Mouse (Mus musculus): ENCODE results near the gene Nrtn. TPM values are rescaled to one million over a fixed set of nuclear protein-coding genes. Genes with fewer than 3 reads are reported as not detected.

The Nrtn gene
- polyA plus RNA-seq, 1 experiment from 2014 or later, result 5.0 TPM

DNA sequence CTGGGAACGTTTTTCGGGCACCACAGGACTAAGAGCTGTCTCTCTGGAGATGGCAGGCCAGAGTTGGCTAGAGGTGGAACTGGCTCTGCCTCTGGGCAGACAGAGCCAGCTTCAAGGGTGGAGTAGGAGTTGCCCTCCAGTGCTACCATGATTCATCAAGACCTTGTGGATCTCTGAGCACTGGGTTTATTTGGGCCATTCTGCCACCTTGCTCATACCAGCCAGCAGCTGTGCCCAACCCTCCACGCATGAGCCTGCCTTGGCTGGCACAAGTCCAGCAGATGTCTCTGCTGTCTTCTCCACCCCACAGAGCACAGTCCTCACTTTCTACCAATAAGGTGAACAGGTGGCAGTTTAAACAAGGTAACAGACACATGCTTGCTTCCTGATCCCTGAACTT, 31.6 kb upstream of the Nrtn start:
- Histone ChIP-seq H3K27ac (ENCODE audit: low read depth, low read length) (no peak overlapping the region), H3K27me3 (ENCODE audit: control insufficient read depth, insufficient read depth, low read length) (no peaks in the 10 kb centered on the region), H3K4me1 (replicated peaks; ENCODE audit: control insufficient read depth, insufficient read depth, low read length) (no peaks in the 10 kb centered on the region), H3K4me3 (ENCODE audit: low read depth, low read length) (no peak overlapping the region), H3K9me3 (ENCODE audit: control insufficient read depth, low read length) (no peaks in the 10 kb centered on the region), H3K4me2 (ENCODE audit: low read depth, low read length, severe bottlenecking) (no peak overlapping the region), H3K9ac (ENCODE audit: low read length) (no peak overlapping the region), H3K36me3 (ENCODE audit: control insufficient read depth, insufficient read depth, low read length) (no peaks in the 10 kb centered on the region; the same call in 1 of the 2 replicates)
- ATAC-seq (replicated peaks; ENCODE audit: low FRiP score) (no peak), DNase-seq (ENCODE audit: low spot score) (no peak)
- 78% methylated on average over 3 of the region's 3 CpGs for WGBS

DNA sequence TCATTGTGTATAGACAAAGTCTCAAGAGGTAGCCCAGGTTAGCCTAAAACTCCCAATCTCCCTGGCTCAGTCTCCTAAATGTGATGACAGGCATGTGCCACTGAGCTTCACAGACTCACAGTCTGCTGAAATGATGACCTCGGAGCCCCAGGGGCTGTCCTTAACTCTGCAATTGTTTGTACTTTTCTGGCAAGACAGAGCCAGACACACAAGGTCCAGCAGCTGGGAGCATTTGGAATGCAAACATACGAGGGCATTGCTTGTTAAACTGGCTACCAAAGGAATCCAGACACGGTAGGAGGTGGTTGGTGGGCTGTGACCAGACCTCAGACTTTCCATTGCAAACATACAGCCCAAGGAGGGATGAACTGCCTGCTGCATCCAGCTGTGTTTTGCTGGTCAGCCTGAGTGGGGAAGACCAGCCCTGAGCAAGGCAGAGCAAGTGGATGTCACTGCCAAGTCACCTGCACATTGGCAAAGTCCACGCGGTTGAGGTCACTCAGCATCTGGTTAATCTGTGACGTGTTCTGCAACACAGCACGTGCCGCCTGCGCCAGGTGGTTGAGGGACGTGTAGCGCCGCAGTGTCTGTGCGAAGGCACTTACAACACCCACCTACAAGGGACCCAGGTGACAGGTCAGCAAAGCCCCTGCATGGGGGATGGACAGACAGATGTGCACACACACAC, 23.1 kb upstream of the Nrtn start:
- no peak for DNase-seq (ENCODE audit: low spot score)
- no peak overlapping the region for H3K27ac ChIP-seq (ENCODE audit: low read depth, low read length)
- 0 out of 2 replicates have a peak, but pooled peaks cover 5% of the 10 kb centered on the region for H3K4me1 ChIP-seq (replicated peaks; ENCODE audit: control insufficient read depth, insufficient read depth, low read length)
- WGBS, result 86% methylated on average over 13 of the region's 13 CpGs
- H3K36me3 ChIP-seq (ENCODE audit: control insufficient read depth, insufficient read depth, low read length), result peaks cover 3% of the 10 kb centered on the region
- no peak overlapping the region for H3K4me3 ChIP-seq (ENCODE audit: low read depth, low read length)
- no peak overlapping the region for H3K9ac ChIP-seq (ENCODE audit: low read length)
- no peaks in the 10 kb centered on the region for H3K27me3 ChIP-seq (ENCODE audit: control insufficient read depth, insufficient read depth, low read length)
- H3K9me3 ChIP-seq (ENCODE audit: control insufficient read depth, low read length), result no peaks in the 10 kb centered on the region; the same call in 1 of the 2 replicates
- H3K4me2 ChIP-seq (ENCODE audit: low read depth, low read length, severe bottlenecking), result no peak overlapping the region
- ATAC-seq (replicated peaks; ENCODE audit: low FRiP score), result no peak

- Histone ChIP-seq H3K9me3 (ENCODE audit: control insufficient read depth, low read length) (no peaks in the 10 kb centered on the region; the same call in 1 of the 2 replicates), H3K9ac (ENCODE audit: low read length) (no peak overlapping the region), H3K4me2 (ENCODE audit: low read depth, low read length, severe bottlenecking) (no peak overlapping the region), H3K27me3 (ENCODE audit: control insufficient read depth, insufficient read depth, low read length) (no peaks in the 10 kb centered on the region), H3K4me3 (ENCODE audit: low read depth, low read length) (no peak overlapping the region), H3K27ac (ENCODE audit: low read depth, low read length) (no peak overlapping the region), H3K36me3 (ENCODE audit: control insufficient read depth, insufficient read depth, low read length) (peaks cover 3% of the 10 kb centered on the region), H3K4me1 (replicated peaks; ENCODE audit: control insufficient read depth, insufficient read depth, low read length) (0 out of 2 replicates have a peak, but pooled peaks cover 5% of the 10 kb centered on the region)
- WGBS, result 37% methylated on average over 3 of the region's 3 CpGs
- DNase-seq (ENCODE audit: low spot score), result no peak
- peak; percentile 54 for ATAC-seq (replicated peaks; ENCODE audit: low FRiP score)
These were observed 21.5 kb upstream of the Nrtn start for GRCm38 (mm10) chr17:56778779-56779362.

- 92% methylated on average over 11 of the region's 11 CpGs for WGBS
- Histone ChIP-seq H3K4me2 (ENCODE audit: low read depth, low read length, severe bottlenecking) (no peak overlapping the region), H3K9ac (ENCODE audit: low read length) (no peak overlapping the region), H3K27me3 (ENCODE audit: control insufficient read depth, insufficient read depth, low read length) (no peaks in the 10 kb centered on the region), H3K4me3 (ENCODE audit: low read depth, low read length) (no peak overlapping the region), H3K36me3 (ENCODE audit: control insufficient read depth, insufficient read depth, low read length) (peaks cover 3% of the 10 kb centered on the region), H3K27ac (ENCODE audit: low read depth, low read length) (no peak overlapping the region), H3K9me3 (ENCODE audit: control insufficient read depth, low read length) (no peaks in the 10 kb centered on the region; the same call in 1 of the 2 replicates), H3K4me1 (replicated peaks; ENCODE audit: control insufficient read depth, insufficient read depth, low read length) (0 out of 2 replicates have a peak, but pooled peaks cover 5% of the 10 kb centered on the region)
- no peak for ATAC-seq (replicated peaks; ENCODE audit: low FRiP score)
- no peak for DNase-seq (ENCODE audit: low spot score)
These were observed 20.2 kb upstream of the Nrtn start for GRCm38 (mm10) chr17:56777568-56777967.

GRCm38 (mm10) chr17:56769950-56770349, 12.6 kb upstream of the Nrtn start, which contains the start of gene Prr22:
Gene Prr22, plus strand, starts transcription at chr17:56770250.
- Histone ChIP-seq H3K27ac (ENCODE audit: low read depth, low read length) (no peak within 1 kb of the TSS), H3K4me1 (replicated peaks; ENCODE audit: control insufficient read depth, insufficient read depth, low read length) (peaks cover 4% of the 10 kb centered on the region), H3K36me3 (ENCODE audit: control insufficient read depth, insufficient read depth, low read length) (peaks cover 12% of the 10 kb centered on the region; the same call in 1 of the 2 replicates), H3K4me2 (ENCODE audit: low read depth, low read length, severe bottlenecking) (no peak within 1 kb of the TSS), H3K9me3 (ENCODE audit: control insufficient read depth, low read length) (no peaks in the 10 kb centered on the region), H3K4me3 (ENCODE audit: low read depth, low read length) (no peak within 1 kb of the TSS), H3K9ac (ENCODE audit: low read length) (no peak within 1 kb of the TSS), H3K27me3 (ENCODE audit: control insufficient read depth, insufficient read depth, low read length) (no peaks in the 10 kb centered on the region)
- ATAC-seq (replicated peaks; ENCODE audit: low FRiP score) (no peak), DNase-seq (ENCODE audit: low spot score) (no peak)
- 89% methylated on average over 5 of the region's 5 CpGs for WGBS

GRCm38 (mm10) chr17:56768941-56769340, 11.6 kb upstream of the Nrtn start:
- Histone ChIP-seq H3K9me3 (ENCODE audit: control insufficient read depth, low read length) (no peaks in the 10 kb centered on the region), H3K4me1 (replicated peaks; ENCODE audit: control insufficient read depth, insufficient read depth, low read length) (peaks cover 4% of the 10 kb centered on the region), H3K36me3 (ENCODE audit: control insufficient read depth, insufficient read depth, low read length) (peaks cover 12% of the 10 kb centered on the region; the same call in 1 of the 2 replicates), H3K27ac (ENCODE audit: low read depth, low read length) (no peak overlapping the region), H3K4me2 (ENCODE audit: low read depth, low read length, severe bottlenecking) (no peak overlapping the region), H3K4me3 (ENCODE audit: low read depth, low read length) (no peak overlapping the region), H3K9ac (ENCODE audit: low read length) (no peak overlapping the region), H3K27me3 (ENCODE audit: control insufficient read depth, insufficient read depth, low read length) (no peaks in the 10 kb centered on the region)
- 95% methylated on average over 11 of the region's 11 CpGs for whole genome bisulfite sequencing
- ATAC-seq (replicated peaks; ENCODE audit: low FRiP score) (no peak), DNase-seq (ENCODE audit: low spot score) (no peak)

GRCm38 (mm10) chr17:56767531-56768135, 10.3 kb upstream of the Nrtn start:
- ATAC-seq (replicated peaks; ENCODE audit: low FRiP score), result no peak
- Histone ChIP-seq H3K27ac (ENCODE audit: low read depth, low read length) (no peak overlapping the region), H3K9ac (ENCODE audit: low read length) (no peak overlapping the region), H3K36me3 (ENCODE audit: control insufficient read depth, insufficient read depth, low read length) (peaks cover 12% of the 10 kb centered on the region; the same call in 1 of the 2 replicates), H3K4me1 (replicated peaks; ENCODE audit: control insufficient read depth, insufficient read depth, low read length) (peaks cover 6% of the 10 kb centered on the region), H3K27me3 (ENCODE audit: control insufficient read depth, insufficient read depth, low read length) (no peaks in the 10 kb centered on the region), H3K4me2 (ENCODE audit: low read depth, low read length, severe bottlenecking) (no peak overlapping the region), H3K9me3 (ENCODE audit: control insufficient read depth, low read length) (no peaks in the 10 kb centered on the region), H3K4me3 (ENCODE audit: low read depth, low read length) (no peak overlapping the region)
- DNase-seq (ENCODE audit: low spot score), result no peak
- 96% methylated on average over 29 of the region's 29 CpGs for WGBS

DNA sequence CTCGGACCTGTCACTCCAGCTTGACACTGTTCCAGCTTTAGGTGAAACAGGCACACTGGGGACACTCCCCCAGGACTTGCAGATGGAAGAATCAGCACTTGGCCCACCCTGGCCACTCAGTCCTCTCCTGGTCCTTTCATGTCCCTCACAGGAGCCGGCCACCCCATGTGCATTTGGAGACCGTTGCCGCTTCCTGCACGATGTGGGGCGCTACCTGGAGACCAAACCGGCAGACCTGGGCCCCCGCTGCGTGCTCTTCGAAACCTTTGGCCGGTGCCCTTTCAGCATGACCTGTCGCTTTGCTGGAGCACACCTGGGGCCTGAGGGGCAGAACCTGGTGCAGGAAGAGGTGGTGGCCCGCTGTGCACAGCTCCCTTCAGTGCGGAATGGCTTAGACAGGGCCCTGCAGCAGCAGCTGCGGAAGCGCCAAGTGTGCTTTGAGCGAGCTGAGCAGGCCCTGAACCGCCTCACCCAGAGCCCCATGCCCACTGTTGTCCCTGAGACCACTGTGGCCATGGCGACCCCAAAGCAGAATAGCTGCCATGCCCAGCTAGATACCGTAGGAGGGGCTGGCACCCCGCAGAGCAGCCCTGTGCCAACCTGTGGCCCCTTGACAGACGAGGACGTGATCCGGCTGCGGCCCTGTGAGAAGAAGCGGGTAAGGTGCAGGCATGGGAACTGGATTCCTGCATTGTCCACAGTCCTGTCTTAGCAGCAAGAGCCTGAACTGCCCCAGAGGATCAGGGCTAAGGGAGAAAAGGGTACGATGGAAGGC, 9.5 kb upstream of the Nrtn start:
- H3K4me2 ChIP-seq (ENCODE audit: low read depth, low read length, severe bottlenecking), result no peak overlapping the region
- WGBS, result 94% methylated on average over 27 of the region's 27 CpGs
- H3K27ac ChIP-seq (ENCODE audit: low read depth, low read length), result no peak overlapping the region
- no peak overlapping the region for H3K4me3 ChIP-seq (ENCODE audit: low read depth, low read length)
- peaks cover 12% of the 10 kb centered on the region; the same call in 1 of the 2 replicates for H3K36me3 ChIP-seq (ENCODE audit: control insufficient read depth, insufficient read depth, low read length)
- H3K27me3 ChIP-seq (ENCODE audit: control insufficient read depth, insufficient read depth, low read length), result no peaks in the 10 kb centered on the region
- H3K9ac ChIP-seq (ENCODE audit: low read length), result no peak overlapping the region
- peaks cover 12% of the 10 kb centered on the region for H3K4me1 ChIP-seq (replicated peaks; ENCODE audit: control insufficient read depth, insufficient read depth, low read length)
- no peak for ATAC-seq (replicated peaks; ENCODE audit: low FRiP score)
- no peak for DNase-seq (ENCODE audit: low spot score)
- no peaks in the 10 kb centered on the region for H3K9me3 ChIP-seq (ENCODE audit: control insufficient read depth, low read length)
